In genomic region chr14:34673395-34674228, GRCm38 (mm10) we compare ENCODE assay signal across 7 mouse cellular contexts. TPM values are rescaled to one million over a fixed set of nuclear protein-coding genes. Genes with fewer than 3 reads are reported as not detected.
DNase-seq lines count a peak whose midpoint lies in the region; ATAC-seq and TF ChIP-seq lines count a peak whose summit lies in the region.

Wapl (plus strand) TSS chr14:34673928.

- no peaks in the 10 kb centered on the region for H3K9me3 ChIP-seq in embryonic facial prominence, embryonic 10.5 days
- no peaks in the 10 kb centered on the region for H3K9me3 ChIP-seq in intestine, postnatal 0 days (ENCODE audit: control insufficient read depth)
- no peaks in the 10 kb centered on the region for H3K9me3 ChIP-seq in midbrain, embryonic 12.5 days

- peak; percentile 95 for ATAC-seq in intestine, postnatal 0 days
- ATAC-seq in midbrain, embryonic 12.5 days (ENCODE audit: low FRiP score, low read depth), result peak; percentile 99

- peak within 1 kb of the TSS; percentile 80 for H3K4me2 ChIP-seq in intestine, postnatal 0 days (replicated peaks; ENCODE audit: low read depth)
- H3K4me2 ChIP-seq in midbrain, embryonic 12.5 days (replicated peaks), result peak within 1 kb of the TSS; percentile 75

- peak within 1 kb of the TSS; percentile 97 for H3K27ac ChIP-seq in embryonic facial prominence, embryonic 10.5 days (replicated peaks)
- H3K27ac ChIP-seq in intestine, postnatal 0 days (ENCODE audit: low read depth, low read length), result peak within 1 kb of the TSS; percentile 97
- H3K27ac ChIP-seq in midbrain, embryonic 12.5 days (replicated peaks), result peak within 1 kb of the TSS; percentile 95
- H3K27ac ChIP-seq in small intestine, adult 2 months (ENCODE audit: insufficient read depth, low read depth, low read length), result peak within 1 kb of the TSS; percentile 96

- TF ChIP-seq POLR2A in small intestine, adult 2 months (IDR thresholded peaks at IDR 0.05; ENCODE audit: low read depth, low read length), result peak; percentile 88

- H3K36me3 ChIP-seq in embryonic facial prominence, embryonic 10.5 days (replicated peaks), result peaks cover 17% of the 10 kb centered on the region
- H3K36me3 ChIP-seq in intestine, postnatal 0 days (ENCODE audit: control insufficient read depth, insufficient read depth), result peaks cover 7% of the 10 kb centered on the region; the same call in 1 of the 2 replicates
- 0 out of 2 replicates have a peak, but pooled peaks cover 6% of the 10 kb centered on the region for H3K36me3 ChIP-seq in midbrain, embryonic 12.5 days
- peaks cover 3% of the 10 kb centered on the region; the same call in 1 of the 2 replicates for H3K36me3 ChIP-seq in small intestine, adult 2 months (ENCODE audit: control insufficient read depth, insufficient read depth, low read length)

- peak within 1 kb of the TSS; percentile 98 for H3K9ac ChIP-seq in intestine, postnatal 0 days (ENCODE audit: low read depth, low read length)
- peak within 1 kb of the TSS; percentile 97 for H3K9ac ChIP-seq in midbrain, embryonic 12.5 days (replicated peaks)

- peaks cover 21% of the 10 kb centered on the region for H3K4me1 ChIP-seq in embryonic facial prominence, embryonic 10.5 days
- 0 out of 2 replicates have a peak, but pooled peaks cover 10% of the 10 kb centered on the region for H3K4me1 ChIP-seq in intestine, postnatal 0 days (replicated peaks; ENCODE audit: control insufficient read depth, insufficient read depth, low read length)
- peaks cover 9% of the 10 kb centered on the region for H3K4me1 ChIP-seq in midbrain, embryonic 12.5 days
- peaks cover 17% of the 10 kb centered on the region; the same call in 1 of the 2 replicates for H3K4me1 ChIP-seq in small intestine, adult 2 months (ENCODE audit: control insufficient read depth, insufficient read depth, insufficient read length, low read length)

- H3K4me3 ChIP-seq in embryonic facial prominence, embryonic 10.5 days, result peak within 1 kb of the TSS; percentile 96
- H3K4me3 ChIP-seq in intestine, postnatal 0 days (ENCODE audit: low read depth, low read length), result peak within 1 kb of the TSS; percentile 99
- peak within 1 kb of the TSS; percentile 98 for H3K4me3 ChIP-seq in midbrain, embryonic 12.5 days
- H3K4me3 ChIP-seq in small intestine, adult 2 months (ENCODE audit: low read depth, low read length), result peak within 1 kb of the TSS; percentile 99

- under 1% methylated on average over 90 of the region's 90 CpGs for WGBS in embryonic facial prominence, embryonic 10.5 days
- under 1% methylated on average over 87 of the region's 90 CpGs for WGBS in intestine, postnatal 0 days
- 1% methylated on average over 74 of the region's 90 CpGs for WGBS in midbrain, embryonic 12.5 days
- WGBS in small intestine, adult 2 months, result under 1% methylated on average over 88 of the region's 90 CpGs

- H3K27me3 ChIP-seq in embryonic facial prominence, embryonic 10.5 days (replicated peaks; ENCODE audit: low read depth, poor library complexity, severe bottlenecking), result no peaks in the 10 kb centered on the region
- no peaks in the 10 kb centered on the region for H3K27me3 ChIP-seq in intestine, postnatal 0 days (replicated peaks; ENCODE audit: control insufficient read depth, insufficient read depth, low read length)
- H3K27me3 ChIP-seq in midbrain, embryonic 12.5 days, result no peaks in the 10 kb centered on the region
- no peaks in the 10 kb centered on the region for H3K27me3 ChIP-seq in small intestine, adult 2 months (ENCODE audit: control insufficient read depth, insufficient read depth, low read length)

- intact Hi-C loops in left cerebral cortex, postnatal 4 days (cut with DNase I), result no loop called here

- peak; percentile 98 for DNase-seq in adrenal gland, postnatal 10 days
- peak; percentile 97 for DNase-seq in embryonic facial prominence, embryonic 10.5 days (ENCODE audit: low spot score)
- no peak for DNase-seq in gonadal fat pad, adult 2 months (ENCODE audit: low read depth)
- peak; percentile 97 for DNase-seq in left cerebral cortex, postnatal 4 days

- TF ChIP-seq CTCF in intestine, postnatal 0 days (IDR thresholded peaks at IDR 0.05; ENCODE audit: low read depth), result no peak
- no peak for TF ChIP-seq CTCF in small intestine, adult 2 months (IDR thresholded peaks at IDR 0.05; ENCODE audit: extremely low read depth, insufficient read length, insufficient replicate concordance, low read depth, low read length)

RNA-seq across cellular contexts. Expression of gene Wapl, which starts in this region (rescaled TPM):
- 10 to 100 TPM; 71.0 to 71.4 TPM for total RNA-seq in adrenal gland, postnatal 10 days (2021)
- polyA plus RNA-seq in embryonic facial prominence, embryonic 10.5 days (2016; fragmentation: Nextera tagmentation; extraction: Ambion mirVana), result 26.9 and 27.2 TPM in 2 replicates
- 17.7 and 23.4 TPM in 2 replicates for polyA plus RNA-seq in gonadal fat pad, adult 2 months (2012; rRNA removed)
- polyA plus RNA-seq in intestine, postnatal 0 days (2015; fragmentation: Nextera tagmentation; extraction: Ambion mirVana), result 18.2 and 20.2 TPM in 2 replicates
- total RNA-seq in left cerebral cortex, postnatal 4 days (2021), result 10 to 100 TPM; 34.4 to 38.7 TPM
- 34.4 and 40.6 TPM in 2 replicates for polyA plus RNA-seq in midbrain, embryonic 12.5 days (2016; fragmentation: Nextera tagmentation; extraction: Ambion mirVana)
- 2.1 and 6.0 TPM in 2 replicates for polyA plus RNA-seq in small intestine, adult 2 months (2012; rRNA removed)
